Comparison of ENCODE assay signal across 8 mouse cellular contexts in the genomic region with DNA sequence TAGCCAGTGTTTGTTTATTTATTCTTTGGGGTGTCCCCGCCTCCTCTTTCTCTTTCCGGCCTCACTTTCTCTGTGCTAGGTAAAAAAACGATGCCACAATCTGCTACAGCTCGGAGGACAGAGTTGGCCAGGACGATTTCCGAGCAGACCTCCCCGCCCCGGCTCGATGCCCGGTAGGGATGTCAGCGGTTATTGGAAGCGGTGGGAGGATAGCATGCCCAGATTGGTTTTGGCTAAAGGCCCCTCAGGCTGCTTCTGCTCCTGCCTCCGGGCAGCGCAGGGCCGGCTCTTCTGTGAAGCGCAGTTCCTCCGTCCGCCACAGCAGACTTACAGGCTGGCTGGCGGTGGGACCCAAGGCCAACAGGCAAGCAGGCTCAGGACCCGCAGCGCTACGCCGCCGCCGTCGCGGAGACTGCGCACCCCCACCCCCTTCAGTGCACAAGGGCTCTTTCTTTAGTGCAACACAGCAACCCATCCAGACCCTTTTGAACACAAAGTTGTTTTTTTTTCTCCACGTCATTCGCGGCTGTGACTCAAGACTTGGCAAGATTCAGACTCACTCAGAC. TPM values are rescaled to one million over a fixed set of nuclear protein-coding genes. Genes with fewer than 3 reads are reported as not detected.
DNase-seq lines count a peak whose midpoint lies in the region; ATAC-seq and TF ChIP-seq lines count a peak whose summit lies in the region.

Gene Gfra1 (minus strand): TSS at position 414 of the 566 bp plus-strand sequence.

- TF ChIP-seq EP300 in lung, postnatal 0 days (IDR thresholded peaks at IDR 0.05) = no peak

- no peaks in the 10 kb centered on the region for H3K36me3 ChIP-seq in hindbrain, embryonic 12.5 days
- no peaks in the 10 kb centered on the region for H3K36me3 ChIP-seq in lung, postnatal 0 days (ENCODE audit: insufficient read depth, low read length)

- peaks cover 12% of the 10 kb centered on the region; the same call in 1 of the 2 replicates for H3K4me1 ChIP-seq in cerebellum, adult 2 months (ENCODE audit: control insufficient read depth, insufficient read depth, low read length)
- peaks cover 59% of the 10 kb centered on the region for H3K4me1 ChIP-seq in hindbrain, embryonic 12.5 days
- H3K4me1 ChIP-seq in lung, postnatal 0 days (ENCODE audit: insufficient read depth, low read depth, low read length) = peaks cover 18% of the 10 kb centered on the region

- H3K27me3 ChIP-seq in cerebellum, adult 2 months (ENCODE audit: control insufficient read depth, insufficient read depth, low read length) = peaks cover 2% of the 10 kb centered on the region; the same call in 1 of the 2 replicates
- peaks cover 24% of the 10 kb centered on the region for H3K27me3 ChIP-seq in hindbrain, embryonic 12.5 days
- H3K27me3 ChIP-seq in lung, postnatal 0 days (replicated peaks; ENCODE audit: insufficient read depth, low read length) = peaks cover 28% of the 10 kb centered on the region

- no peak for TF ChIP-seq POLR2A in cerebellum, adult 2 months (IDR thresholded peaks at IDR 0.05; ENCODE audit: borderline replicate concordance, insufficient read depth, low read length)

- H3K9ac ChIP-seq in hindbrain, embryonic 12.5 days = peak within 1 kb of the TSS; percentile 67
- H3K9ac ChIP-seq in lung, postnatal 0 days (replicated peaks; ENCODE audit: low read depth) = no peak within 1 kb of the TSS

- peak; percentile 32 to 38 for DNase-seq in cerebellum, adult 2 months
- DNase-seq in cerebellum, adult 9-11 months = no peak
- DNase-seq in cerebellum, postnatal 4 days (ENCODE audit: low spot score in 2 of 2) = peak; percentile 53 to 65
- DNase-seq in gastrocnemius, adult 18-20 months (ENCODE audit: low spot score) = peak; percentile 7
- DNase-seq in layer of hippocampus, postnatal 25 days (ENCODE audit: extremely low spot score in 1 of 2, low spot score in 1 of 2) = peak; percentile 42 to 54
- peak; percentile 55 for DNase-seq in lung, postnatal 0 days (ENCODE audit: low spot score)
- DNase-seq in right cerebral cortex, postnatal 4 days = peak; percentile 57

- WGBS in cerebellum, adult 2 months = under 1% methylated on average over 31 of the region's 31 CpGs
- under 1% methylated on average over 31 of the region's 31 CpGs for WGBS in hindbrain, embryonic 12.5 days
- WGBS in lung, postnatal 0 days = 0% methylated on average over 25 of the region's 31 CpGs

- peak within 1 kb of the TSS; percentile 88 for H3K4me2 ChIP-seq in hindbrain, embryonic 12.5 days (replicated peaks)
- H3K4me2 ChIP-seq in lung, postnatal 0 days (replicated peaks; ENCODE audit: low read depth, low read length) = peak within 1 kb of the TSS; percentile 92

- ATAC-seq in hindbrain, embryonic 12.5 days (ENCODE audit: low FRiP score) = peak; percentile 68
- peak; percentile 34; the same call in 1 of the 2 replicates for ATAC-seq in lung, postnatal 0 days

- peak within 1 kb of the TSS; percentile 17 for H3K4me3 ChIP-seq in cerebellum, adult 2 months (replicated peaks; ENCODE audit: insufficient read depth, low read depth, low read length)
- peak within 1 kb of the TSS; percentile 56 for H3K4me3 ChIP-seq in hindbrain, embryonic 12.5 days
- H3K4me3 ChIP-seq in lung, postnatal 0 days (ENCODE audit: low read depth, low read length) = peak within 1 kb of the TSS; percentile 47

- H3K9me3 ChIP-seq in hindbrain, embryonic 12.5 days (replicated peaks) = no peaks in the 10 kb centered on the region
- H3K9me3 ChIP-seq in lung, postnatal 0 days (ENCODE audit: low read length) = no peaks in the 10 kb centered on the region

- TF ChIP-seq CTCF in cerebellum, adult 2 months (IDR thresholded peaks at IDR 0.05; ENCODE audit: borderline replicate concordance, insufficient read depth, low read depth, low read length) = 0 out of 2 replicates have a peak, but pooled peaks have one; percentile 12
- peak; percentile 47 for TF ChIP-seq CTCF in lung, postnatal 0 days (IDR thresholded peaks at IDR 0.05)

- no peak within 1 kb of the TSS for H3K27ac ChIP-seq in cerebellum, adult 2 months (ENCODE audit: insufficient read depth, low read length)
- peak within 1 kb of the TSS; percentile 83 for H3K27ac ChIP-seq in hindbrain, embryonic 12.5 days
- no peak within 1 kb of the TSS for H3K27ac ChIP-seq in lung, postnatal 0 days (ENCODE audit: low read length)

RNA-seq across cellular contexts. Expression of gene Gfra1, which starts in this region (rescaled TPM):
- 11.9 and 14.1 TPM in 2 replicates for polyA plus RNA-seq in cerebellum, adult 2 months (2012; rRNA removed)
- 1 to 10 TPM; 3.4 to 3.5 TPM for total RNA-seq in gastrocnemius, adult 18-20 months (2021)
- 59.8 and 65.1 TPM in 2 replicates for polyA plus RNA-seq in hindbrain, embryonic 12.5 days (2016; fragmentation: Nextera tagmentation; extraction: Ambion mirVana)
- total RNA-seq in layer of hippocampus, postnatal 25 days (2021) = 10 to 100 TPM; 57.4 to 68.1 TPM
- polyA plus RNA-seq in lung, postnatal 0 days (2015; fragmentation: Nextera tagmentation; extraction: Ambion mirVana) = 5.6 and 6.2 TPM in 2 replicates

Comparison
In these comparisons a context has a peak if more than half of its experiments do, and no peak if none do; other contexts are left out.
1. RNA of gene Gfra1 (total RNA-seq): 57.4 to 68.1 TPM in layer of hippocampus, postnatal 25 days; 3.4 to 3.5 TPM in gastrocnemius, adult 18-20 months; every median in the first group is over 10 times any median in the second.
2. Peak in every context shown above with its lines, with median percentiles within 50 percentile points of each other: H3K4me3 ChIP-seq.